Mouse (Mus musculus): ENCODE measurements at regions not wholly inside any gene's neighbourhood (a gene's known extent, or its start where the extent isn't known, plus 50 kb on each side); places are given as distances from the start of the nearest gene placed in this dataset.

DNA sequence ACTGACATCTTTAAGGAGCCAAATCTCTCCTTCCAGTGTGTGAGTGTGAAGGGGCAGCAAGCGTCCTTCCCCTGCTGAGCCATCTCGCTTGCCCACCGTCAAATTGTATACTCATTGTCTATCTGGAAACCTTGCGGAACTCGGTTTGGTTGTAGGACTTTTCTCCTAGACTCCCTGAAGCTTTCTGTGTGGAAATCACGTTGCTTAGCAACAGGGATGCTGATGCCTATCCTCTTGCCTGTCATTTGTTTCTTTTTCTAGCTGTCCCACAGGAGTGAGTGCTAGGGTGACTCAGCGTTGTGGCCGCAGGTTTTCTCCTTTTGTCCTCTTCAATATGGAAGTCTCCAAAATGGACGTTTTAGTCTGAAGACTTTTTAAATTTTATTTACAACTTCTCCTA lies 131.5 kb upstream of the Nr5a2 start:
- no peak for DNase-seq (ENCODE audit: low spot score)

DNA sequence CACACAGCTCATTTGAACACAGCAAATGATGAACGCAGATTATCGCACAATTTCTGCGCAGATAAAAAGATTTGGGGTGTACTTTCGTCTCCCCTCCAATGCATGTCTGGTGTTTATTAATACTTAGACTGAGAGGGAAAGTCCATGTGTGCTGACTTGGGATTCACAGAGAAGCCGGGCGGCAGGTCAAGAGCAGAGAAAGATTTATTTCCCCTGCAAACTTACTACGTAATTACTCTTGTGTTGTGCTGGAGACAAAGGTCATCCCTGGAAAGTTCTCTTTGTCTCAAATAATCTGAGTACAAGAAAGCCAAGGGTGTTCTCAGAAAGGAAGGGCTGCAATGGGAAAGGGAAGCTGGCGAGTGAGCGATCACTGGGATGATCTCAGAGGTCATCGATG lies 127.9 kb upstream of the Nr5a2 start:
- DNase-seq (ENCODE audit: low spot score): no peak

DNA sequence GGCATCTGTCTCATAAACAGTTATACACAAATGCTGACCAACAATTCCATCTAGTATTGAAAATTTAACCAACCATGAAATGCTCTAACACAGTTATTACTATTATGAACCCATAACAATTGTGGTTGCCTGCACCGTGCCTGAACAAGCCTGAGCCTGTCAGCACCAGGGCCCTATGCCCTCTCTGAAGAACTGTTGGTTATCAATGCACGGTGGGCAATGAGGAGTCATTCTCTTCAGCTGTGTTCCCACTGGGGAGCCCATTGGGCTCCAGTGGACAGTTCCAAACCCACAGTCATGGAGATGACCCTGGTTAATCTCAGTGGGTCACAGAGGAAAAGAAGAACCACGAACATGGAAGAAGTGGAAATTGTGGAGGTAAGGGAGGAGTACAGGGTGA lies 126.5 kb upstream of the Nr5a2 start:
- DNase-seq (ENCODE audit: low spot score): no peak

DNA sequence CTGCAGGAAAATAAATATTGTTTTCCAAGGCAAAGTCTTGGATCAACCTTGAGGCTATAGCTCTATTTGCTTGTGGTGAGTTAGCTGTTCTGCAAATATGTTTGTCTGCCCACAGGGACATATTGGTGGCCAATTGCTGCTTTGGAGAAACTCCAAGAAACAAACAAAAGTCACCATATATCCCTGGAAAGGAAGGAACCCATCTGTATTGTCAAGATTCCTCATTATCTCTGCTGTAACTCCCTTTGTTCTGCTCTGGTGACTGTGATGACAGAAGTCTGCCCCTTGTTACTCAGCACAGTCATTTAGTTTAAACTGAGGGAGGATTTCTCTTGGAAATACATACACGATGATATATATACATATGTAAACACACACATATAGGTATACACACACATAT lies 123.3 kb upstream of the Nr5a2 start:
- no peak for DNase-seq (ENCODE audit: low spot score)

DNA sequence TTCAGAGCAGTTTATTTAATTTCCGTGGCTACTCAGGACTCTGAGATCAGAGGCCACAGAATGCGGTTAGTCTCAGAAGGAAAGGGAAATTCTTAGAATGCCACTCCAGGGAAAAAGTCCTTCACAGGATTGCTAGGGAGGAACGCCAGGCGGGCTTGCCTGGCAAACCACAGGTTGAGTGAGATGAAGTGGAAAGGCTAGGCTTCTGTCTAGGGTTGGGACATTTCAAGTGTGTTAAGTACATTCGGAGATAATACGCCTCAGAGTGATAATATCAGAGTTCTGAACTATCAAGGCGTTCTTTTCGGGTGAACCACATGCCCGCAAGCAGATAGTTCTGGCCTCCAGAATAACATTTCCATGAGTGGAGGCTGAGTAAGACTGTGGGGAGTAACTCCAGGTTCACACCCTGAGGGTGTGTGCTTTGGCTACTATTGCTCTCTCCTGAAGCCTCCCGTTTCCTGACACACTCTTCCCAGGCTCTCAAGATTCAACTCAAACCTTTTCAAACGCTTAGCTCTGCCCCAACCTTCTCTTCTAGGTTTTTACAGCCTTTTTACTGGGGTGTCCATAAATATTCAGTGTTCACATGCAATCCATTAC lies 119.3 kb upstream of the Nr5a2 start:
- DNase-seq (ENCODE audit: low spot score): no peak

DNA sequence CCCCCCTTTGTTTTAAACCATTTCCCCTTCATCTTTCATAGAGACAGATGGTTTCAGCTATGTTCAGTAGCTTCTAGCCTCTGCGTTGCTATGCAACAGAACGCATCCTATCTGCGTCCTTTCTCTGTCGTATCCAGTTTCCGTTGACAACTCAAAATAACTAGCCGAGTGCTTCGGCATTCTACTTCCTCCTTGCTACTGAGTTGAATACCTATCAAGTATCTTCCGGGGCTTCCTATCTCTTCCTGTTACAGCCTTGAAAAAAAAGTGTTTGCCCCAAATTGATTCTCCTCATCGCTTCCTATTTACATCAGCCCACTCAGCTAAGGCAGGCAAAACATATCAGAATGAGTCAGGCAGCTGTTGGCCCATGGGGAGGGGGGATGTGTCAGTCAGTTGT lies 114.5 kb upstream of the Nr5a2 start:
- no peak for DNase-seq (ENCODE audit: low spot score)

DNA sequence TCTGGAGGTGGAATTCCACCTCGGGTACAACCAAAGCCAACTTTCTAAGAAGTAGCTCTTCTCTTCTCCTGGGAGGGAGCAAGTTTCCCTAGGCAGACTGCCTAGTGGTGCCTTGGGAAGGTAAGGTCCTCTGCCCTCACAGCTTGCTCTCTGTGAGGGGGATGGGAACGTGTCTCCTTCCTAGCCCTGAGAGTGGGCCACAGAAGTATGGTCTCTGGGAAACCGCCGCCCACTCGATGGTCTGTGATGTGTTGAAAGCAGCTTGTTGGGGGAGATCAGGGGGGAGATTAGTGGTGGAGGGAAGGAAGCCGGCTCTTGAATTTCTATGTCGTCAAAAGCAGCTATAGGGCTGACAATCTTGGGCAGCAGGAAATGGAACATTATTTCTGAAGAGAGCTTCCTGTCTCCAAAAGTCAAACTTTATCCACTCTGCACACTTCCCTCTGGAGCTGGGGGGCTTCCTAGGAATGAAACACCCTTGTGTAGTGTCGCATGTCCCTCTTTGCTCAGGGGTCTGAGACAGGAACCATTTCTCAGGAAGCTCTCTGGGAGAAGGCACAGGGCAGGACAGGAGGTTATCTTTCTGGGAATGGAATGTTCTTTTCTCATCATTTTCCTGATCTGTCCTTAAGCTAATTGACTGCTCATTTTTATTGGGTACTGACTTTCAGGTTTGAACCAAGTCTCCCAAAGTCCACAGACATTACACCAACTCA lies 113.8 kb upstream of the Nr5a2 start:
- DNase-seq (ENCODE audit: low spot score): no peak

DNA sequence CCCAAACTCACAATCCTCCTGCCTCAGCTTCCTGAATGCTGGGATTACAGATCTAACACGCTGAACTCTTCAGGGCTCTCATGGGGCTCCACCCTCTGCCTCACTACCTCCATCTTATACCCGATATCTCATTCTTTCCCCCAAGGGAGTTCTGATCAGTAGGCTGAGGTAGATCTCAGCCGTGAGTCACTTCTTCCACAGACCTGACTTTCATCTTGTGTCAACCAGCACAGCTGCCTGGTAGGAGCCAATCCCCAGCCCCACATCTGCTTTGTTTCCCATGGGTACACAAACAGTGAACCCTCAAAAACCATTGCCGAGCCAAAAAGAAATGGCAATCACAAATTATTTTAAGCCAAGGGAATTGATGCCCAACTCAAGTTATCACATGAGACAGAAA lies 100.7 kb upstream of the Nr5a2 start:
- DNase-seq (ENCODE audit: low spot score): no peak

DNA sequence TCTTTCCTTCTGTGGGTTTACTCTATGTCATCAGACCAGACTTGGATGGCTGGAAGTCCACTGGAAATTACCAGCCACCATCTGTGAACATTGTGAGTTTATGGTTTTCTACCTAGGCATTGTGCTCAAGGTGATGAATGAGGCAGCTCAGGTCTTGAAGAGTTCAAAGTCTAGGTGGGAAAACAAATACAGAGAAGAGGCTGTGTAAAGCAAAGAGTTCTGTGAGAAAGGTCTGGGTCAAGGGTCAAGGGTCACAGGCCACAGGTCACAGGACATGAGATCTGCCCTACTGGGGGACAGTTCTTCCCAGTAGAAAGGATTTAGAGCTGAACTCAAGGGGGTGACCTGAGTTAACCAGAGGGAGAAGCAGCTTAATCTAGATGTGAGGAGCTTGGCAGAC lies 92.9 kb upstream of the Nr5a2 start:
- DNase-seq (ENCODE audit: low spot score): no peak

DNA sequence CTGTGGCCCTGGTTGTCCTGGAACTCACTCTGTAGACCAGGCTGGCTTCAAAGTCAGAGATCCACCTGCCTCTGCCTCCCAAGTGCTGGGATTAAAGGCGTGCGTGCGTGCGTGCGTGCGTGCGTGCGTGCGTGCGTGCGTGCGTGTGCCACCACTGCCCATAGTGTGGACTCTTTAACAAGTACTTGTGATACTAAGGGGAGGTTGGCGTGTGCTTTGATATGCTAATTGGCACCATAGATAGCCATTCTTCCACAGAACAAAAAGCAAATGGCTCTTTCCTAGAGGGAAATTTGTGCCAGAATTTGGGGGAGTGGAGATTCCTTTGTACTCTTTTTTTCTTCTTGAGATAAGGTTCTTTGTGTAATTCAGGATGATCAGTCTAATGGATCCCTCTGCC lies 91.3 kb upstream of the Nr5a2 start:
- DNase-seq (ENCODE audit: low spot score): no peak

DNA sequence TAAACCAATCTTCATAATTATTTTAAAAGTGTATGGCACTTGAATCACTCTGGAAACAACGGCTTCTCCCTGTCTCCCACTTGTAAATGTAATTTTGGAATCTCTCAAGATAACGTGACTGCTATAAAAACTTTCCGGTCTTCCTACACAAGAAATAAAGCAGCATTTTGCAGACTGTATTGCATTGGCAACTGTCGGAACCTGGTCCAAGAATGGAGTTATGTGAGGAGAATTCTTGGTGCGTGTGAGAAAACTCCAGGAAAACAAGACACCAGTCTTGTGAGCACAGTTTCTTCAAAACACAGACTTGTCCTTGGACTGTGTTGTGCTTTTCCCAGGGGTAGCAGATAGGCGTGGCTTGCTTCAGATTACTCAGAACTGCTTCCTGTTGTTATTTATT lies 83.8 kb upstream of the Nr5a2 start:
- DNase-seq (ENCODE audit: low spot score): no peak

DNA sequence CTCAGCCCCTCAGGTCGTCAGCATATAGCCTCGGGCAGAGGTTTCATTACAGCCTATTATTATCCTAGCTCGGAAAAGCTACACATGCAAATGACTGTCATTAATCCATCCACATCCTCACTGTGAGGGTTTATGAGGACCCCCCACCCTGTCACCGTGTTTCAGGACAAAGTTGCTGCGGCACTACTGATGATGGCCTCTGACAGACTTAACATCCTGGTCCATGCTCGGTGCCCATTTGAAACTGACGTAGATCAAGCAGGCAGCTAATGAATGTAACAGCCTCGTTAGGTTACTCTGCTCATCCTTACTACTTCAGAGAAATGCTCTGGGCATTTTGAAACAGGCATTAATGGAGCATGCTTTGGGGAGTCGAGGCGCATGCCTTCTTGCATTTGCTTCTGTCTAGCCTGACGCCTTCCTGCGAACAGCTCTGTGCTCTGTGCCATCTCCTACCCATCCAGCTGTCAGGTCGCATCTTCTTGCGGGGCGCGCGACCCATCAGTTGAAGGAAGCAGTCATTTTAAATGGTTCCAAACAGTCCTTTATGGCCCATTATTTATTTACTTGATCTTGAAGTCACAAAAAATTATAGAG lies 82.3 kb upstream of the Nr5a2 start:
- no peak for DNase-seq (ENCODE audit: low spot score)

DNA sequence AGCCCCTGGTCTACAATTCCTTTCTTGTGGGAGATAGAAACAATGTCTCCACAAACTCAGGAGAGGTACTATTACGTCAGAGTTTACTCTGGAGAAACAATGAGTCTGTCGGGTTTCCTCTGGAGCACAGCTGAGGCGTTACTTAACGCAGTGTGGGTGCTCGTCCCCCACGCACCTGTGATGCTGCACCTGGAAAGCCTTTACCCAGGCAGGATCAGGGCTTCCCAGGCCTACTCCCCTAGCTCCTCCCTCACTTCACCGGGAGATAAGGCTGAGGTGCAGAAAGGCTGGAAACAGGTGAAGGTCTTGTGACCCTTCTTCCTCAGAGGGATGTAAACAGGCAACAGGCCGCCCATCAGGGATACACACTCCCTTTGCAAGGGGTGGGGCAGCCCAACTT lies 80.7 kb upstream of the Nr5a2 start:
- no peak for DNase-seq (ENCODE audit: low spot score)

DNA sequence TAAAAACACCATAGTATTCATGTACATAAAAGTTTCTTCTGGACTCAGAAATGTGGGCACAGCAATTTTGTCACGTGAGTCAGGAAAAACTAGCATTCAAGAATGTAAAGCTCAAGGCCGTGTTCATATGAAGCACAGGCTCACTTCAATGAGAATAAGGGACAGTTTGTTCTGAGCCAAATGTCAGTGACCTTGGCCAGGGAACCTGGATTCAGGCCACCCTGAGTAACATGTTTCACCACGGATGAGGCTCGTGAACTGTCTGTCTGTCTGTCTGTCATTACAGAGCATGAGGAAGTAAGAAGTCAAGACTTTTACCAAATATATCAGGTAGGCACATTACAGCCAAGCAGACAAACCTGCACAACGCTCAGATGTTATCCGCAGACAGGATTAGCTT lies 74.3 kb upstream of the Nr5a2 start:
- no peak for DNase-seq (ENCODE audit: low spot score)

DNA sequence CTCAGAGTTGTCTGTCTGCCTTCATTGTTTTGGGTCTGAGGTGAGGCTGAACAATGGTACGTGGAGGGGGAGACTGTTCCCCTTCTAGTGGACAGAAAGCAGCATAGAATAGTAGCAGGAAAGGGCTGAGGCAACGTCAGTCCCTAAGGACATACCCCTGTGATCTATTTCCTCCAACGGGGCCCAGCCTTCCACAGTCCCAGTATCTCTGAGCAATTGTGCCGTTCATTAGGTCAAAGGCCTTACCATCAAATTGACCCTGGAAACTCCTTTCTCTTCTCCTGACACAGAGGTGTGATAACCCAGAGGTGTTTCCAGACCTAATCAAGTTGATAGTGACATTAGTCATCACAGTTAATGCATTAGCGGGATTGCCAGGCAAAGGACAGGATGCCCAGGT lies 73.4 kb upstream of the Nr5a2 start:
- no peak for DNase-seq (ENCODE audit: low spot score)

DNA sequence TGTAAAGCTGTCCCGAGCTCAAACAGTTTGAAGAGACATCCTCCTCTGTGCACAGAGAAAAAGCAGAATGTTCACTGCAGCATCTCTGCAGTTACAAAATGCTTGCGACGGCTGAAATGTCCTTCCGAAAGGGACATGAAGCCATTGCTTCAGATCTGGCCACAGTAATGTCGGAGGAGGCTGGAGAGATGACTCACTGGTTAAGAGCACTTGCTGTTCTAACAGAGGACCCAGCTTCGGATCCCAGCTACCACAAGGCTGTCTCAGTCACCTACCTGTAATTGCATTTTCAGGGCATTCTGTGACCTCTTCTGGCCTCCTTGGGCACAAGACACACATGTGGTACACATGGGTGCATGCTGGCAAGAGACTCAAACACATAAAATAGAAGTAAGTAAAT lies 63.5 kb upstream of the Nr5a2 start:
- DNase-seq (ENCODE audit: low spot score): no peak

DNA sequence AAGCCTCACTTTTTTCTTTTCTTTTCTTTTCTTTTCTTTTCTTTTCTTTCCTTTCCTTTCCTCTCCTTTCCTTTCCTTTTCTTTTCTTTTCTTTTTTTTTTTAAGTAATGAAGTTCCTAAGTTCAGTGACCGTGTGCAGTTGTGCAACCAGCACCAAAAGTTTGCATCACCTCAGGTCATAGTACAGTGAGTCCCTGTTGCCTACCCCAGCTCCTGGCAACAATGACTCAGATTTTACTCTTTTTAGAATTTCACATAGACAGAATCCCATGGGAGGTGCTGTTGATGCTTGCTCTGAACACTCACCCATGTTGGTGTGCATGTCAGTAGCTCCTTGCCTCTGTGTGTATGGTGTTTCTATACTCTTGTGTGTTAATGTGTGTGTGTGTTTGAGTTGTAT lies 60.3 kb upstream of the Nr5a2 start:
- DNase-seq (ENCODE audit: low spot score): no peak

DNA sequence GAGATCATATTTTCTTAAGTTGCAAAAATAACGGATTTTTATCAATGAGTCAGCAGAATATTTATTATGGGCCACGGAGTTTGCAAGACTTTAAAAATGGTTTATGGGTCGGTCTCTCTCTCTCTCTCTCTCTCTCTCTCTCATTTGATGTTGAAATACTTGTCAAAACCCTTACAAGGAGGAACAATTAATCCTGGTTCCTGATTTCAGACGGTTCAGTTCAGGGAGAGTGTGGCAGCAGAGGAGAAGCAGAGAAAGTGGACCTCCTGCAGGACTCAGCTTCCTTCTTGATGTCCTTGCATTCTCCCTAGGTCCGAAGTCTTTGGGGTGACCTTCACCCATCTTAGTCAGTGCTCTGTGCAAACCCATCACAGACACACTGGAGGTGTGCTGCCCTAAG lies 57.4 kb upstream of the Nr5a2 start:
- DNase-seq (ENCODE audit: low spot score): no peak

DNA sequence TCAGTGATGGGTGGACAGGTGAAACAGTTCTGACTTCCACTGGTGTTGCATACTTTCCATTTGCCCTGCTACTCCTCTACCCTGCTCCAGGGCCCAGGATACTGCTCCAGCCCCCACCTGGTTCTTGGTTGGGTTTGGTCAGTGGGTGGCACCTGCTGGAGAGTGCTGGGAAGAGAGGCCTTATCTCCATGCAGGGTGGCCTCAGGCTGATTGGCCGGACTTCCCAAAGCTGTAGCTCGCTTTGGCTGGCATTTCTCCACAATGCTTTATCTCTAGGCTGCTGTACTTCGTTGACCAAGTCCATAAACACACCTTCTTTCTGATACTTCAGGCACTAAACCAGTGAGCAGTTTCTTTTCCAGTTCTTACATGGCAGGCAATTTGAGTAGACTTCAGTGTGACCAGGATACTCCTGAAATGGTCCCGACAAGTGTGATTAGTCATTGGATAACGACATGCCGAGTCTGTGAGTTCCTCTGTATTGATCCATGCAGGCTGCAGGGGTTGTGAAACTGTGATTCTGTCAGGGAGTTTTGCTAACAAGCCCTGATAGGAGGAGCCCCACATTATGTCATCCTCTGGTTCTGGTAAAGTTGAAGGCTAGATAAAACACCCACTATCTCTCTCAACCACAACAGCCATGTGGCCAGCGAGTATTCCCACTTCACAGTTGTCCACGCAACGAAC lies 50.1 kb upstream of the Nr5a2 start:
- DNase-seq (ENCODE audit: low spot score): no peak
